Mouse (Mus musculus) layer of hippocampus, adult 18-20 months (tissue): Measurements from ENCODE around the gene Nbeal1. TPM values are rescaled to one million over a fixed set of nuclear protein-coding genes. Genes with fewer than 3 reads are reported as not detected.
"Not testable (repeated sequence)": the region's sequence is repeated elsewhere in the genome, so short reads cannot be mapped to it uniquely, and the experiment has no call there.

ENCODE experiments used
- DNase-seq, 2 experiments: peaks; one replicate each; pipeline ENCODE4 v3.0.0; 2022; ENCODE audit warnings: low spot score in 2 of 2
- long read RNA-seq: library from polyadenylated mRNA; stranded (forward); transcript quantifications from one replicate; pipeline ENCODE4 v2.0.0, GENCODE M21; 2021
- total RNA-seq, 2 experiments: library from RNA; stranded (reverse); gene quantifications; 2 replicates each; pipeline ENCODE4 v1.2.3; 2021

Nbeal1 gene
- total RNA-seq: 10 to 100 TPM; 20.1 to 21.2 TPM
- long read RNA-seq, partial matches to known transcripts: 3 of 5 reads
- long read RNA-seq, other reads (novel, unspliced or antisense): 2 of 5 reads

DNA sequence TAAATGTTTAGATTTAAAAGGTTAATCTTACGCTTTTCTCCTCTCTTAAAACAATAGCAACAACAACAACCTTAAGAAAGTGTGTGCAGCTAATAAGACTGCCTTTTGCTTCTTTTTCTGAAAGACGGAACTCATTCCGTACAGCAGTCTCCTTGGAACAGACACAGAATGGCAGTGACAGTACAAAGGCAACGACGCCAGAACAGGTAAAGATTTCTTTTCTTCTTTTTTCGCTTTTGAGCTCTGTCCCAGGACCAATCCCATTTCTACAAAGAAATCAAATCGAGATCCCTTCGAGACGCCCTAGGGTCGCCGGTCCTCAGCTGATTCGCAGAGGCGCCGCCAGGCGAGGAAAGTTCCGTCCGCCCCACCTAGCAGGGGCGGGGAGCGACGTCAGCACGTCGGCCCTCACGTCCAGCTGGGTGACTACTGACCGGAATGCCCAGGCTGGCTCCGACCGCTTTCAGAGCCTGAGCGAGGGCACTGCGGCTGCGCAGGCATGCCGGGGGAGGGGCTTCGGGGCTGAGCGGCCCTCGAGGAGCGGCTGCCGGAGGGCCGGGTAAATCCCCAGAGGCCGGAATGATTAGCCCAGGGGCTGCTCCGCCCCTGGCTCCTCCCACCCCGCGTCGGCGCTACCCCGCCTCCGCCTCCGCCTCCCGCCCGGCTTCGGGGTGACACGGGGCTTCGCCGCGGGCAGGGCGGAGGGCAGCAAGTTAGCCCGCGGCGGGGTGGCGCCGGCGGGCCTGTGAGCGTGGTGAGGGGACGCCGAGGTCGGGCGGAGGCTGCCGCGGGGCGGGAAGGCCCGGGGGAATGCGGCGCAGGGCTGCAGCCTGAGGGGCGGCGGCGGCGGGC is at the start of gene Nbeal1:
Gene Nbeal1 (plus strand): TSS at position 668 of the 852 bp plus-strand sequence.
- peak; percentile 98 for DNase-seq

DNA sequence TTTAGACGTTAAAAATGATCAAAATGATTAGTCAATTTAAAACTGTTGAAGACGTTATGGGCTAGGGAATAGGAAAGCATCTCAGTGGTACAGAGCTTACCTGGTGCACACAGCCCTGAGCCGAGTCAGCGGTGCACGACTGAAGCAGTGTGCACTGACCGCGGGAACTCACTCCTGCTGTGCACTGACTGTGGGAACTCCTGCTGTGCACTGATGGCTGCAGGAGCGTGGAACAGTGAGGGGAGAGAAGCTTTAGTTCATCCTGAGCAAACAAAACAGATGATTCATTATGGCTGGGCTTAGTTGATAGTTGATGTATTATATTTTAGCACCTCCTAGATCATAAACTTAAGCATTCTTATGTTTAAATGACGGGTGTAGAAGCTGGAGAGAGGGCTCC is 43.1 kb upstream of the Nbeal1 start:
- no peak for DNase-seq

DNA sequence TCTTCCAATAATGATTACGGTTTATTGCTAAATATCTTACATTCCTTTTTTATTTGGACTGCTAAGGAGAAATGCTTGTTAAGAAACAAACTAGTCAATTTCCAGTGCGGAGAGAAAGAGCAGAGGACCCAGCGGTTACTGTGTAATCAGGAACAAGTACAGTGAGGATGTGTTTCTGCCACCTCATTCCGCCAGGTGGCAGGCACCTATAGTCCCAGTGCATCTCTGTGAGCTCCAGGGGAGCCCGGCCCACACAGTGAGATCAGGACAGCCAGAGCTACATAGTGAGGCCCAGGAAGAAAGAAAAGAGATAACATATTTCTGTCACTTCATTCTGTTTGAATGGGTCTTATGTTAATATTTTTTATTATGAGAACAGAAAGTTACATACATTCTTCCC is 27.7 kb upstream of the Nbeal1 start:
- no peak for DNase-seq

DNA sequence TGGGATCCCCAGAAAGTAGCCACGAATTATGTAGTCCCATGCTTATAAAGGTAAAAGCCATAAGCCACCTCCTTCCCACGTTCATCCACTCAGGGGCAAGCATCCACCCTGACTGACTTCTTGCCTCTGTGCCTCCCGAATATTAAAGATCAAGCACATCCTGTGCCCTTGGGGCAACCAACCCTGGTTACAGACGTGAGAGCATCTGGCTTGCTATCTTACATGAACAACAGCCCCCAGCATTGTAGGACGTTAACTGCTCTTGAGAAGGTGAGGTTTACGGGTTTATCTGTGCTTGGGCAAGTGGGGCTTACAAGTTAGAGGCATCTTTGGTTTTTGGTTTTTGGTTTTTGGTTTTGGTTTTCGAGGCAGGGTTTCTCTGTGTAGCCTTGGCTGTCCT is 23.7 kb upstream of the Nbeal1 start:
- no peak for DNase-seq

DNA sequence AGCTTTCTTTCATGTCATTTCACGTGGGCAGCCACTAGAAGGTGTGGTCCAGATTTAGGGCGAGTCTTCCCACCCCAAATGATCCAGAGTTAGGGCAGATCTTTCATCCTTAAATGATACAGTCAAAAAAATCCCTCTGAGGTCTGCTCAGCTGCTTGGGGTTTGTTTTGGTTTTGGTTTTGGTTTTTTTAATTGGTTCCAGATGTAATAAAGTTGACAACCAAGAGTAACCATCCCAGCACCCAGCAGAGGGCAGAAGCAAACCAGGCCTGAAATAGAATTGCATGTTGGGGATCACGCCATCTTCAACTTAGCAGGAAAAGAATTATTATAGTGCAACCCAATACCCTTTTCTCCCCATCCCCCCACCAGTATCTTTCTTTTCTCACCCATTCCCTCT is 22.0 kb upstream of the Nbeal1 start:
- peak in 1 of 2 experiments; percentile 17 for DNase-seq

DNA sequence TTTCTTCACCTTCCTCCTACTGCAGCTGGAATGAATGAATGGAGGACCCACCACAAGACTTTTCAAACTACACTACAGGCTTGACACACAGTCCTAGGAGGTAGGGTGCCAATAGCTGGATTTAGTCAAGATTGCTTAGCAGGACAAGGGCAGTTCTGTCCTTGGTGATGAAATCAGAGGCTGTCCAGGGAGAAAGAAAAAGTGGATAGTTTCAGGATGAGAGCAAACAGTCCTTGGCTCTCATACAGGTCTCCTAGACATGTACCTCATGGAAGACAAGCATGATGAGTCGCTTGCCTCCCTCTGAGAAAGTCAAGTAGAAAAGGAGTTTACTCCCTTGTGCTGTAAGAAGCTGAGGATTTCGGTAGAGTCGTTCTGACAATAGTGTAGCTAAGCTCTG is 16.7 kb upstream of the Nbeal1 start:
- DNase-seq: no peak

DNA sequence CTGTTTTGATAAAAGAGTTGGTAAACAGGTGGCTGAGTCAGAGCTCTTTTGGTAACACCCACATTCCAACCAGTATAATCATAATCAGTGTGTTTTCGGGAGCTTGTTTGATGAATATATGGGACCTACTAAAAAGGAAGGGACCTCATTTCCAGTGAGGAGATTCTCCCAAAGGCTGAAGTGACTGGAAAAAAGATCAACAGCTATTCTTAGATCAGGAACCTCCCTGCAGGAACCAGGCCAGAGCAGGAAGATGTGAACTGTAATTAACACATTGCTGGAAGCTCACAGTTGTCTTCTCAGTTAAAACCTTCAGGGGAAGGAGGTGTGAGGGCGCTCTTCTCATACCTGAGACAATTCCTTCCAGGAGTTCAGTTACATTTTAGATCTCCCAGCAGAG is 10.8 kb upstream of the Nbeal1 start:
- no peak for DNase-seq

DNA sequence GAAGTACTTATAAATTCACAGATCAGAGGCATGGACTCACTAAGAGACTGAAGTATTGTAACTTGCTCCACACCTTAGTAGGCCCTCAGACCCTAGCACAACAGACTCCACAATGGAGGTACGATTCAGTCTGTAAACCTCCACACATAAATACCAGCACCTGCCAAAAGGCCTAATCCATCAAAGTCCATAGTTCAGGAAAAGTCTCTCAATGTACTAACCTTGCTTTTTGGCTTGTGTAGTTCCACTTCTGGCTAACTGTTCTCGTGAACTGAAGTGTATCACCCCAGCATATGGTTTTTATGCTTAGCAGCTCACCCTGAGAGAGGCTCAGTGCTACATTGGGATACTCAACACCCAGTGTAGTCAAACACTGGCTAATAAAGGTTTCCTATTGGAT is 10.1 kb upstream of the Nbeal1 start:
- no peak for DNase-seq

DNA sequence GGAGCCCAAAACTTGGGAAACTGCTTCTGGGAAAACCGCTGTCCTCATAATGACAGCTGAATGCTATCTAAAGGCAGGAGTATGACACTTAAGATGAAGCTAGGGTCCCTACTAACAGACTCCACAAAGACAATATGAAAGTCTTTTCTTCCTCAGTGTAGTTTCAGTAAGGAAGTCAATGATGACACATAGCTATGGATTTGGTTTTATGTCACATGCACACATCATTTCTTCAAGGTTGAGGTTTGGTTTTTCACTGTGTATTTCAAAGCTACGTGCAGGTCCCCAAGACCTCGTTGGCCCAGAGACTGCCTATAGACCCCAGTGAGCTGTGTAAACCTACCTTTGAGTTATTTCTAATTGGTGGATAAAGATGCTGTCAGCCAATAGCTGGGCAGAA is 7.3 kb upstream of the Nbeal1 start:
- no peak for DNase-seq

DNA sequence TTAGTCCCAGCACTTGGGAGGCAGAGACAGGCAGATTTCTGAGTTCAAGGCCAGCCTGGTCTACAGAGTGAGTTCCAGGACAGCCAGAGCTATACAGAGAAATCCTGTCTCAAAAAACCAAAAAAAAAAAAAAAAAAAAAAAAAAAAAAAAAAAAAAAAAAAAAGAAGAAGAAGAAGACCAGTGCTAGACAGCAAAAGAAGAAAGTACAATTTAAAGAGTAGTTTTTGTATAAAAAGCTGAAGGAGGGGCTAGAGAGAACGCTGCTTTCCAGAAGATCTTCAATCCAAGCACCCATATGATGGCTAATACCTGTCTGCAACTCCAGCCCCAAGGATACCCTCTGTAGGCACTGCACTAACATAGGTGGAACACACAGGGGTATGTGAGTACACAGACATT is 2.6 kb upstream of the Nbeal1 start:
- DNase-seq: not testable (repeated sequence)

DNA sequence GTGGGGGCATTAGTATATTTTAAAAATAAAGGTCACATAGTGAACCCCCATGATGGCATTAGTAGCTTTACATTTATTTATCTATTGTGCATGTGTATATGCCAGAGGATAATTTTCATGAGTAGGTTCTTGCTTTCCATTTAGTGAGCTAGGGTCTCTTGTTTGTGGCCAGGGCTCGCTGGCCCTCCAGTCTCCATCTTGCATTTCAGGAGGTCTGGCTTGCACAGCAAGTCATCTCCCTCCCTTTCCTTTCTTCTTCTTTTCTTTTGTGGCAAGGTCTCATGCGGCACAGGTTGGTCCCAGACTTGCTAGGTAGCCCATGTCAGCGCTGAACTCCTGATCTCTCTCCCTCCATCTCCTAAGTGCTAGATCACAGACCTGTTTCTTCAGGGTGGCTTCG is 1.0 kb upstream of the Nbeal1 start:
- no peak for DNase-seq

DNA sequence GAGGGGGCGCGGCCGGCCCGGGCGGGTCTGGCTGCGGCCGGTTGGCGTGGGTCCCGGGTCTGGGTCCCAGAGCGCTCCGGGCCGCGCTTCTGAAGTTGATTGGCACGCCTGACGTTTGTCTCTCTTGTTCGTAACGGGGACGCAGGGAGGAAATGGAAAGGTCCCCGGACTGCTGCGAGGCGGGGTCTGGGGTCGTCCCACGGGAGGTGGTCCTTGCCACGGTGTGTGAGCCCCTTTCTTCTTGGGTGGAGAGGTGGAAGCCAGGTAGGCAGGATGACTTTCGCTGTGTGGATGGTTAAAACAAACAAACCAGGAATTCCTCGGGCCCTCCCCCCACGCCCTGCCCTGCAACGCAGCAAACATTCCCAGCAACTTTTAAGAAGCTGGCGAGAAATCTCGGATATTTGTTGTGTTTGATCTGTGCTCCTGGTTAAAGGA is 404 bp downstream of the Nbeal1 start:
- DNase-seq: peak; percentile 5 to 27

DNA sequence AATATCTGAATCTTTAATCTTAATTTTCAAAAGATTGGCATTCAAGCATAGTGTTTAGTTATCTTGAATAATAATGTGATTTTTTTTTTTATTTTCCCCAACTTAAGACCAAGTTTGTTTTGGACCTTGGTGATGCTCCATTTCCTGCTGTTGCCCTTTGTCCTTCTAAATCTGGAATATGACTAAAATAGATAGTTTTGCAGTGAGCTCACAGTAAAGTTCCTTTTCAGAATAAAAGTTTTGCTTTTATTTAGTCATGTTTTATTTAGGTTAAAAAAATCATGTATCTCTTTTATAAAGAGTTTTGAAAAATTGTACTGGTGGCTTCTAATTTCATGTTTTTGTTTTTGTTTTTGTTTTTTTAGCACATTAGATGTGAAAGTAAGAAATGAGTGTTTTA is 8.1 kb downstream of the Nbeal1 start:
- DNase-seq: no peak

DNA sequence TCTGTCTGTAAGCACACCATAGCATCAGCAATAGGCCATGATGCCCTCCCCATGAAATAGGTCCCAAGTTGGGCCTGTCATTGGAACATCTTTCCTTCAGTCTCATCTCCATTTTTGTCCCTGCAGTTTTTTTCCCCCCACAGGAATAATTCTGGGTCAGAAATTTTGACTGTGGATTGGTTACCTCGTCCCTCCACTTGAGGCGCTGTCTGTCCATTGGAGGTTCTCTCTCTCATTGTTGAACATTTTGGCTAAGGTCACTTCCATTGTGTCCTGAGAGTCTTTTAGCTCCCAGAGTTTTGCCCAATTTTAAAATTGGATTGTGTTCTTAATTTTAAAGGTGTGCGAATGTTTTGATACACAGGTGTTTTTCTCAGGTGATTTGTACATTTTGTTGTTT is 16.4 kb downstream of the Nbeal1 start:
- DNase-seq: no peak

DNA sequence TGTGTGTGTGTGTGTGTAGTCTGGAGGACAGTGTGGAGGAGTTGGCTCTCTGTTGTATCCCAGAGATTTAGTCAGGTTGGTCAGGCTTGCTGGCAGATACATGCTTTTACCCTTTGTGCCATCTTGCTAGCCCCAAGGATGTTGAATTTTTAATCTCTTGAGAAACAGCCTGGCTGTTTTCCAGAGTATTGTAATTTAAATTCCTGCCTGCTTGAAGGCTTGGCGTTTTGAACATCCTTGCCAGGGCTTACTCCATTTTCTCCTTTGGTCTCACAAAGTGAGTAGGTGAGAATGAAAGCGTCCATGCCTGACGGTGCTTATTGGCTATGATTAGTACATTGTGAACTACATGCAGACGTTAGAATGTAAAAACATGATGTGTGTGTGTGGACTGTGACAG is 18.6 kb downstream of the Nbeal1 start:
- DNase-seq: no peak

DNA sequence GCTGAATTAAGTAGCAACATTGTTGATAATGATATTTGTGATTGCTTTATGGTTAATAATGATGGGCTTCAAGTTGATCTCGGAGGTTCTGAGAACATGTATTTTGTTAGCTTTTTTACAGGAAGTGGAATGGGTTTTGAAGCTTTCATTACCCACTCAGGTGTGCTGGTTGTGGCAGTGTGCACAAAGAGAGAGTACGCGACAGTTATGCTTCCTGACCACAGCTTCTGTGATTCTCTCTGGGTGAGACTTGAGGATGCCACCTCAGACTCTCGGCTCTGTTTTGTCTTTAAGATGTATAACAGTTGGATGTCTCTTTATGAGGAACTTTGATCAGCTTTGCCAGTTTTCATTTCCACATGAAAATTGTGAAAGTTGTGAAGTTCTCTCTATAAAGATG is 55.9 kb downstream of the Nbeal1 start:
- no peak for DNase-seq

DNA sequence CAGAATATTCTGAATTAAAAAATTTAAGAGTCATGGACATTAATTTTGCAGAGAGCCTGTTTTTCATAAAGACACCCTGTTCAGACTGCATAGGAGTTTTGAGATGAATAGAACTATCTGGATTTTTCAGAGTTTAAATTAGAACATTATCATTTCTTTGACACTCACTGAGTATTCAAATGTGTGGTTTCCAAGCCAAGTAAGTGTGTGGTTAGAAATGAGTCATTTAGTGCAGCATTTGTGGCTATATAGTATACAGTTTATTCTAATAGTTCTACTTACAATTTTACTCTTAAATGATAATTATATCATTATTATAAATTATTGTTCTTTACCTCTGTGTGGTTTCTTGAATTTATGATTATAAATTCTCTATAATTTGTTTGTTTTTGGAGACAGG is 60.0 kb downstream of the Nbeal1 start:
- DNase-seq: no peak

DNA sequence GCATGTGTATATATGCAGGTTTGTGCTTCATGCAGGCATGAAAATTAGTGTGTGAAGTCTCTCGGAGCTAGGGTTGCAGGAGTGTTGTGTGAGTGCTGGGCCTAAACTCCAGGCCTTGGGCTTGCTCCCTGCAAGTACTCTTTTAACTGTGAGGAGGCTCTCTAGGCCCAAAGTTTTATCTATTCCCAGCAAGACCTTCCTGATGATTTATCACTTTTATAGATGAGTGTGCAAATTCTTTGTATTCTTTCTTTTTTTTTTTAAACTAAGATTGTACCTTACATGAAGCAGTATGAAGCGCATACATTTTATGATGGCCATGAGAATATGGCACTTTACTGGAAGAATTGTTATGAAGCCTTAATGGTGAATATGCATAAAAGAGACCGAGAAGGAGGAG is 87.7 kb downstream of the Nbeal1 start:
- no peak for DNase-seq

DNA sequence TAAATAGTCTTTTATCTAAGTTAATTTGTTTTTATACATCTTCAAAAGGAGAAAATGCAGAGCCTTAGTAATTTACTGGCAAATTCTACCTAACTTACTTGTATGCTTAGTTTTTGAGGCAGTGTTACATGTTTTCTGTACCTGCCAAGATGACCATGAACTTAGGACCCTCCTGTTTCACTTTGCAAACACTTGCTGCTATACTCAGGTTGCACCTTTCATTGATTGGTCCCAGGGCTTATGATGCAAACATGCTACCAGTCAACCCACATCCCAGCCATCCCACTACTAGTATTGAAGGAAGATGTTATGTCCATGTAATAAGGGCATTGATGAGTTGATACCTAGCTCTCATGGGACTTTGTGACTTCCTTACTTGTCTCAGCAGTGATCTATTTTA is 88.9 kb downstream of the Nbeal1 start:
- no peak for DNase-seq

DNA sequence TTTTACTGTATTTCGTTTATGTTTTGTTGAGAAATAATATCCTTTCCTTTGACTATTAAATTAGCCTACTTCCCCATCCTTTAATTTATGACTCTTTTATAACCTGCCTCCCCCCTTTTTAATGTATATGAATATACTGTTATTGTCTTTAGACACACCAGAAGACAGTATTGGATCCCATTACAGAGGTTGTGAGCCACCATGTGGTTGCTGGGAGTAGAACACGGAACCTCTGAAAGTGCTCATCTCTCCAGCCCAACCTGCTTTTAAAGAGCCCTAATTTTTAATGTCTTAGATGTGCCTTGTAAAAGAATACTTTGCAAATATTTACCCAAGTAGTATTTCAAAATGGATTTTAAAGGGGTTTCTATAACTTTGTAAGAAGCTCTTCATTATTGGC is 92.1 kb downstream of the Nbeal1 start:
- DNase-seq: peak in 1 of 2 experiments; percentile 23

DNA sequence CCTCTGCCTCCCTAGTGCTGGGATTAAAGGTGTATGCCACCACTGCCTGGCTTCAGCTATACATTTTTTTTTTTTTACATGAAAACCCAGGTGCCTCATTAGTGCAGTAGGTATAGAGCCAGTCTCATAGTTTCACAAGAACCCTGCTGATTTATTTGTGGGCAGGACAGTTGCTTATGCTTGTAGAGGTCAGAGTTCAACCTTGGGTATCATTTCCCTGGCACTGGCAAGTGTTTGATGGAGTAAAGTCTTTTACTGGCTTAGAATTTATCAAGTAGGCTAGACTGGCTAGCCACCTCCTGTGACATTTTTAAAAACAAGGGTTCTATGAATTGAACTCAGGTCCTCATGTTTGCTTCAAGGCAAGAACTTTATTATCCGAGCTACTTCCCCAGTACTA is 113.5 kb downstream of the Nbeal1 start:
- DNase-seq: no peak

DNA sequence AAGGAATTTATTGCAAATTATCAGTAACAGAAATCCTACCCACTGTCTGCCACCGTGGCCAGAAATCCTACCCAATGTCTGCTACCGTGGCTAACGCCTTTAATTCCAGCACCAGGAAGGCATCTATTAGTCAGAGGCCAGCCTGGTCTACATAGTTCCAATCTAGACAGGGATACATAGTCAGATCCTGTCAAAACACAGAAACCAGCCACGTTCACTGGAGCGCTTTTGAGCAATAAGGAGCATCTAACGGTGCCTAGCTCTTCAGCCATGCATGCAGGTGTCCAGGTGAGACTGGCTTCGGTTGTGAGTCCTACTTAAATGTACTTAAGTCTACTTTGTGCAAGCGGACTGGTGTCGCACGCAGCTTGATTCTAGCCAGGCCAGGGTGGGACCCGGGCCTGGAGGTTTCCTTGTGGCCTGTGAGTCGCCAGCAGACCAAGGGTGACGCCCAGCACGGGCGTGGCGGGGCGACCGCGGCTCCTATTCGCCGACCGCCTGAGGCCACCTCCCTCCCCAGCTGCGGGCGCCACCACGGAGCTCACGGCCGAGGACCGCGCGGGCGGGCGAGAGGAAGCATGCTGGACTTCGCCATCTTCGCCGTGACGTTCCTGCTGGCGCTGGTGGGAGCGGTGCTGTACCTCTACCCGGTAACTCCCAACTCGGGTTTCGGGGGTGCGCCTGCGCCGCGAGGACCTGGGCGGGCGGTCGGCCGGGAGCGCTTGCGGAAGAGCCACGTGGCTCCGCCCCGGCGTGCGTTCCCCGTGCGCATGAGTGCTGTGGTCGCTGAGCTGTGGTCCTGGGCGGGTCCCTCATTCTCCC is 162.6 kb downstream of the Nbeal1 start, which contains the start of gene Cyp20a1:
Gene Cyp20a1 (plus strand): TSS at position 516 of the 822 bp plus-strand sequence.
- DNase-seq: peak; percentile 91 to 93
